Mouse (Mus musculus) NIH3T3 (cell line): ENCODE results near the gene Mb21d2.
A peak's percentile ranks its signal among the peaks of the same experiment; 100 is the strongest.

Experiments used
- DNase-seq: peaks from one replicate; pipeline ENCODE4 v3.0.0-alpha.2; 2012; ENCODE audit warnings: low read depth

Gene Mb21d2

GRCm38 (mm10) chr16:28863616-28864015 lies 65.9 kb downstream of the Mb21d2 start:
- DNase-seq, result no peak

GRCm38 (mm10) chr16:28862093-28862492 lies 67.4 kb downstream of the Mb21d2 start:
- DNase-seq, result no peak

GRCm38 (mm10) chr16:28859678-28860077 lies 69.8 kb downstream of the Mb21d2 start:
- no peak for DNase-seq

GRCm38 (mm10) chr16:28859009-28859288 lies 70.5 kb downstream of the Mb21d2 start:
- no peak for DNase-seq

- DNase-seq, result no peak
Observed at GRCm38 (mm10) chr16:28858210-28859008, 71.1 kb downstream of the Mb21d2 start.

- no peak for DNase-seq
Observed at GRCm38 (mm10) chr16:28851409-28851821, 78.1 kb downstream of the Mb21d2 start.

GRCm38 (mm10) chr16:28850881-28851280 lies 78.6 kb downstream of the Mb21d2 start:
- DNase-seq, result peak; percentile 21

GRCm38 (mm10) chr16:28846123-28846522 lies 83.3 kb downstream of the Mb21d2 start:
- no peak for DNase-seq

GRCm38 (mm10) chr16:28845336-28845735 lies 84.1 kb downstream of the Mb21d2 start:
- no peak for DNase-seq

- peak; percentile 39 for DNase-seq
Observed at GRCm38 (mm10) chr16:28841102-28841501, 88.4 kb downstream of the Mb21d2 start.

- peak; percentile 89 for DNase-seq
Observed at GRCm38 (mm10) chr16:28840075-28840974, 89.1 kb downstream of the Mb21d2 start.

- no peak for DNase-seq
Observed at GRCm38 (mm10) chr16:28839575-28839974, 89.9 kb downstream of the Mb21d2 start.

- peak; percentile 86 for DNase-seq
Observed at GRCm38 (mm10) chr16:28838016-28838415, 91.5 kb downstream of the Mb21d2 start.

GRCm38 (mm10) chr16:28832085-28832635 lies 97.3 kb downstream of the Mb21d2 start:
- no peak for DNase-seq

- DNase-seq, result no peak
Observed at GRCm38 (mm10) chr16:28829263-28829955, 100.1 kb downstream of the Mb21d2 start.

GRCm38 (mm10) chr16:28824781-28825180 lies 104.7 kb downstream of the Mb21d2 start:
- no peak for DNase-seq

- no peak for DNase-seq
Observed at GRCm38 (mm10) chr16:28821774-28822173, 107.7 kb downstream of the Mb21d2 start.

GRCm38 (mm10) chr16:28818749-28819285 lies 110.7 kb downstream of the Mb21d2 start:
- no peak for DNase-seq

- no peak for DNase-seq
Observed at GRCm38 (mm10) chr16:28813290-28813689, 116.2 kb downstream of the Mb21d2 start.

GRCm38 (mm10) chr16:28809089-28809488 lies 120.4 kb downstream of the Mb21d2 start:
- DNase-seq, result no peak

GRCm38 (mm10) chr16:28793115-28793514 lies 136.4 kb downstream of the Mb21d2 start:
- peak; percentile 63 for DNase-seq
